Mouse (Mus musculus): ENCODE measurements around the gene Sh3pxd2a. TPM values are rescaled to one million over a fixed set of nuclear protein-coding genes. Genes with fewer than 3 reads are reported as not detected.

The Sh3pxd2a gene
- polyA plus RNA-seq, 1 experiment from 2014 or later, result 6.9 TPM

DNA sequence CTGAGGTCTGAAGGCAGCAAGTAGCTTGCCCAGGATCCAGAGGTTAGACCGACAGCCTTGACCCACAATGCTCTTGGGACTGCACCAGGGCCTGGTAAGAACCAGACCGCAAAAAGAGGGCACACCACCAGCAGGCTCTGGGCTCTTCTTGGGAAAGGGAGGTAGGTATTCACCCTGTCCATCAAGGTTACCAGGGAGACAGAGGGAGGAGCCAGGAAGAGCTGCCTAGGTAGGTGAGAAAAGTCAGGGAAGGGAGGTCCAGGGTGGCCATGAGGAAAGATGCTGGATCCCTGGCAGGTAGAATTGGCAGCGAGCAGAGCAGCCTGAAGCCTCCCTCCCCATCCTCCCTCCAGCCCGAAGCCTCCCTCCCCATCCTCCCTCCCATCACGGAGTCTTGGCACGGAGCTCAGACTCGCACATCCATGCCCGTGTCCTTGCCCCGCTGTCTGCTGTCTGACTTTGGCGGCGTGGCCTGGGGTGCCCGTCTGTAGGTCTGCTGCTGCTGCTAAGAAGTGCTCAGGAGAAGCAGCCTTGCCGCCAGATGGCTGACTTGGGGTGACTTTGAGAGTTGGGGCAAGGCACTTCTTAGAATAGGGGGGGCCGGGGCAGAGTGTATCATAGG, 115.7 kb downstream of the Sh3pxd2a start:
- Histone ChIP-seq H3K9ac (ENCODE audit: low read depth, low read length) (no peak overlapping the region), H3K36me3 (ENCODE audit: control insufficient read depth, insufficient read depth, low read length) (no peaks in the 10 kb centered on the region), H3K27ac (ENCODE audit: low read depth, low read length) (no peak overlapping the region), H3K9me3 (ENCODE audit: control insufficient read depth, low read length) (no peaks in the 10 kb centered on the region), H3K4me1 (replicated peaks; ENCODE audit: control insufficient read depth, insufficient read depth, low read length) (peaks cover 5% of the 10 kb centered on the region; the same call in 1 of the 2 replicates), H3K4me2 (replicated peaks; ENCODE audit: low read depth, low read length) (no peak overlapping the region), H3K27me3 (ENCODE audit: control insufficient read depth, insufficient read depth, low read length) (peaks cover 13% of the 10 kb centered on the region), H3K4me3 (ENCODE audit: low read depth, low read length) (no peak overlapping the region)
- 81% methylated on average over 14 of the region's 14 CpGs for WGBS
- no peak for ATAC-seq (ENCODE audit: low FRiP score)
- DNase-seq (ENCODE audit: low spot score), result no peak

- ATAC-seq (ENCODE audit: low FRiP score) (no peak), DNase-seq (ENCODE audit: low spot score) (no peak)
- Histone ChIP-seq H3K4me2 (replicated peaks; ENCODE audit: low read depth, low read length) (no peak overlapping the region), H3K36me3 (ENCODE audit: control insufficient read depth, insufficient read depth, low read length) (no peaks in the 10 kb centered on the region), H3K4me1 (replicated peaks; ENCODE audit: control insufficient read depth, insufficient read depth, low read length) (peaks cover 12% of the 10 kb centered on the region; the same call in 1 of the 2 replicates), H3K27me3 (ENCODE audit: control insufficient read depth, insufficient read depth, low read length) (peaks cover 26% of the 10 kb centered on the region), H3K4me3 (ENCODE audit: low read depth, low read length) (no peak overlapping the region), H3K9me3 (ENCODE audit: control insufficient read depth, low read length) (no peaks in the 10 kb centered on the region), H3K27ac (ENCODE audit: low read depth, low read length) (no peak overlapping the region), H3K9ac (ENCODE audit: low read depth, low read length) (no peak overlapping the region)
- WGBS, result 58% methylated on average over 7 of the region's 7 CpGs
Measured at GRCm38 (mm10) chr19:47347021-47347643, 117.1 kb downstream of the Sh3pxd2a start.

- 48% methylated on average over 8 of the region's 8 CpGs for WGBS
- H3K4me2 ChIP-seq (replicated peaks; ENCODE audit: low read depth, low read length), result no peak overlapping the region
- H3K4me1 ChIP-seq (replicated peaks; ENCODE audit: control insufficient read depth, insufficient read depth, low read length), result peaks cover 12% of the 10 kb centered on the region; the same call in 1 of the 2 replicates
- peaks cover 27% of the 10 kb centered on the region for H3K27me3 ChIP-seq (ENCODE audit: control insufficient read depth, insufficient read depth, low read length)
- no peak overlapping the region for H3K27ac ChIP-seq (ENCODE audit: low read depth, low read length)
- no peaks in the 10 kb centered on the region for H3K36me3 ChIP-seq (ENCODE audit: control insufficient read depth, insufficient read depth, low read length)
- H3K9ac ChIP-seq (ENCODE audit: low read depth, low read length), result no peak overlapping the region
- no peaks in the 10 kb centered on the region for H3K9me3 ChIP-seq (ENCODE audit: control insufficient read depth, low read length)
- no peak for ATAC-seq (ENCODE audit: low FRiP score)
- no peak for DNase-seq (ENCODE audit: low spot score)
- H3K4me3 ChIP-seq (ENCODE audit: low read depth, low read length), result no peak overlapping the region
Measured at GRCm38 (mm10) chr19:47346606-47347005, 117.6 kb downstream of the Sh3pxd2a start.

- no peak overlapping the region for H3K4me2 ChIP-seq (replicated peaks; ENCODE audit: low read depth, low read length)
- H3K4me1 ChIP-seq (replicated peaks; ENCODE audit: control insufficient read depth, insufficient read depth, low read length), result peaks cover 12% of the 10 kb centered on the region; the same call in 1 of the 2 replicates
- no peak overlapping the region for H3K9ac ChIP-seq (ENCODE audit: low read depth, low read length)
- no peaks in the 10 kb centered on the region for H3K9me3 ChIP-seq (ENCODE audit: control insufficient read depth, low read length)
- no peaks in the 10 kb centered on the region for H3K36me3 ChIP-seq (ENCODE audit: control insufficient read depth, insufficient read depth, low read length)
- WGBS, result 74% methylated on average over 6 of the region's 6 CpGs
- DNase-seq (ENCODE audit: low spot score) (no peak), ATAC-seq (ENCODE audit: low FRiP score) (no peak)
- no peak overlapping the region for H3K27ac ChIP-seq (ENCODE audit: low read depth, low read length)
- no peak overlapping the region for H3K4me3 ChIP-seq (ENCODE audit: low read depth, low read length)
- H3K27me3 ChIP-seq (ENCODE audit: control insufficient read depth, insufficient read depth, low read length), result peaks cover 27% of the 10 kb centered on the region
Measured at GRCm38 (mm10) chr19:47345851-47346568, 118.2 kb downstream of the Sh3pxd2a start.

DNA sequence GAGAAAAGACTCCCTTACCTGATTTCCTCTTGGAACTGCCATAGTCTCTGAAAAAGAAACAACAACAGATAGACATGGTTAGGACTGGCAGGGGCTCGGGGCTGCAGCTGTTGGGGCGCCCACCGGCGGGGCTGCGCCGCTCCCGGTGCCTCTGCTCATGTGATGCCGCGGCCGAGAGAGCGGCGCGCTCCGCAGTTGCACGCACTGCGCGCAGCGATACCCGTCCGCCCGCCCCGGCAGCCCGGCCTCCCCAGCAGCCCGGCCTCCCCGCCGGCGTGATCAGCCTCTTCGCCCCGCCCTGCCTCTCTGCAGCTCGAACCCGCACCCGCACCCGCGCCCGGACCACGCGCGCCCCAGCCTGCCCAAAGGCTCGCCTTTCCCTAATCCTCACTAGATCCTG, 120.8 kb downstream of the Sh3pxd2a start:
- Histone ChIP-seq H3K36me3 (ENCODE audit: control insufficient read depth, insufficient read depth, low read length) (no peaks in the 10 kb centered on the region), H3K9ac (ENCODE audit: low read depth, low read length) (peak overlapping the region; percentile 40; the same call in 1 of the 2 replicates), H3K27ac (ENCODE audit: low read depth, low read length) (no peak overlapping the region), H3K9me3 (ENCODE audit: control insufficient read depth, low read length) (no peaks in the 10 kb centered on the region), H3K27me3 (ENCODE audit: control insufficient read depth, insufficient read depth, low read length) (peaks cover 27% of the 10 kb centered on the region), H3K4me1 (replicated peaks; ENCODE audit: control insufficient read depth, insufficient read depth, low read length) (peaks cover 16% of the 10 kb centered on the region), H3K4me3 (ENCODE audit: low read depth, low read length) (peak overlapping the region; percentile 29), H3K4me2 (replicated peaks; ENCODE audit: low read depth, low read length) (peak overlapping the region; percentile 66)
- ATAC-seq (ENCODE audit: low FRiP score) (no peak; the same call in 1 of the 2 replicates), DNase-seq (ENCODE audit: low spot score) (no peak)
- under 1% methylated on average over 24 of the region's 39 CpGs for WGBS

DNA sequence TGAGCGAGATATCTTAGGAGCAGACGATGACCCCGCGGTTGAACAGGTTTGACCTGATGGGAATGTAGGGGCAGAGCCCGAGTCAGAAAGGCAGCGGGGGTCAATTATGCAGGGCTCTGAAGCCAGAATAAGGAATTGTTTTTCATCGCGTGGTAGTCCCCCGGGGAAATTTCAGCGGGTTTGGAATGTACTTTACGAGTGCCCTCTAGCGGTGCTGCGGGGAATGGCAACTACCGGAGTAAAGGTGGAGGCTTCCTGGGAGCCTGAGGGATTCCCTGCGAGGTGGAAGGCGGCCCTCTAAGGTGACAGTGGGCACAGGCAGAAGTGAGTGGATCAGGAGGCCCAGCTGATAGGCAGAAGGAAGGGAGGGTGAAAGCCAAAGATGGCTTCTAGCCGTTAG, 125.0 kb downstream of the Sh3pxd2a start:
- 1% methylated on average over 17 of the region's 17 CpGs for WGBS
- Histone ChIP-seq H3K9me3 (ENCODE audit: control insufficient read depth, low read length) (no peaks in the 10 kb centered on the region), H3K4me1 (replicated peaks; ENCODE audit: control insufficient read depth, insufficient read depth, low read length) (peaks cover 25% of the 10 kb centered on the region), H3K4me2 (replicated peaks; ENCODE audit: low read depth, low read length) (peak overlapping the region; percentile 53), H3K27ac (ENCODE audit: low read depth, low read length) (no peak overlapping the region), H3K27me3 (ENCODE audit: control insufficient read depth, insufficient read depth, low read length) (peaks cover 21% of the 10 kb centered on the region), H3K36me3 (ENCODE audit: control insufficient read depth, insufficient read depth, low read length) (no peaks in the 10 kb centered on the region), H3K4me3 (ENCODE audit: low read depth, low read length) (peak overlapping the region; percentile 17), H3K9ac (ENCODE audit: low read depth, low read length) (no peak overlapping the region)
- DNase-seq (ENCODE audit: low spot score), result peak; percentile 93
- ATAC-seq (ENCODE audit: low FRiP score), result no peak

DNA sequence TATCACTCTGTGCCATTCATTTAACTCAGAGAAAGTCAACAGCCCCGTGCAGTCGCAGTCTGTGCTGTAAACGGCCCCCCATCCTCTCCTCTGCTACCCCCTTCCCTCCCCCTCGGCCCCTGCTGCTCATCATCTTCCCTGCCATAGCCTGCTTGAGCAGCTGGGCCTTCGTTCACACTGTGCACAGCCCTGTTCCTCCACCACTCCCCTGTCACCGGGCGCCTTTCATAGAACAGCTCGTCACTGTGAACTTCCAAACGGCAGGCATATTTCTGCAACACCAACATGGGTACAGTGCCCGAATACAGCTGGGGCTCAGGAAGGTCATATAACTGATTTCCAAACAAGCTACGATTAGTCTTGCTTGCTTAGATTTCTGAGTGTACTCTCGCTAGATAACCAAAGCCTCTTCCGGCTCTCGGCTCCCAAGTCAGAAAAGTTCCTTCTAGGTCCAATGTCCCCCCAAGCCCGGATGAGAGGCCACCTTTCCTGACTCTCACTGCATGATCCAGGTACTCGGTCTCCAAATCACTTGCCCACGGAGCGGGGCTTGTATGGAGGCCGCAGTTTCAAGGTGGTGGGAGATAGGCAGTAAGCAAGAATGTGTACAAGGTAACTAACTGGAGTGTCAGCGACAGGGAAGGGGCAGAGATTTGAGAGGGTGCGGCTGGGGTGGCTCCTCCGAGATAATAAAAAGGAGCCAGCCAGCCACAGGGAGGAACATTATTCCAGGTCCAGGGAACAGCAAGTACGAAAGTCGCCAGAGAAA, 125.6 kb downstream of the Sh3pxd2a start:
- peak; percentile 55 for ATAC-seq (ENCODE audit: low FRiP score)
- H3K9ac ChIP-seq (ENCODE audit: low read depth, low read length), result no peak overlapping the region
- WGBS, result 23% methylated on average over 24 of the region's 24 CpGs

GRCm38 (mm10) chr19:47337743-47338142, 126.5 kb downstream of the Sh3pxd2a start:
- Histone ChIP-seq H3K9ac (ENCODE audit: low read depth, low read length) (no peak overlapping the region), H3K27ac (ENCODE audit: low read depth, low read length) (no peak overlapping the region), H3K4me2 (replicated peaks; ENCODE audit: low read depth, low read length) (peak overlapping the region; percentile 27), H3K4me1 (replicated peaks; ENCODE audit: control insufficient read depth, insufficient read depth, low read length) (peaks cover 15% of the 10 kb centered on the region), H3K9me3 (ENCODE audit: control insufficient read depth, low read length) (no peaks in the 10 kb centered on the region), H3K27me3 (ENCODE audit: control insufficient read depth, insufficient read depth, low read length) (peaks cover 8% of the 10 kb centered on the region), H3K36me3 (ENCODE audit: control insufficient read depth, insufficient read depth, low read length) (no peaks in the 10 kb centered on the region), H3K4me3 (ENCODE audit: low read depth, low read length) (no peak overlapping the region)
- WGBS, result 30% methylated on average over 12 of the region's 12 CpGs
- ATAC-seq (ENCODE audit: low FRiP score) (peak; percentile 68), DNase-seq (ENCODE audit: low spot score) (peak; percentile 97)

More for the DNA sequence above, 125.6 kb downstream of the Sh3pxd2a start:
- H3K9me3 ChIP-seq (ENCODE audit: control insufficient read depth, low read length), result no peaks in the 10 kb centered on the region
- H3K4me1 ChIP-seq (replicated peaks; ENCODE audit: control insufficient read depth, insufficient read depth, low read length), result peaks cover 21% of the 10 kb centered on the region
- peaks cover 16% of the 10 kb centered on the region for H3K27me3 ChIP-seq (ENCODE audit: control insufficient read depth, insufficient read depth, low read length)
- H3K36me3 ChIP-seq (ENCODE audit: control insufficient read depth, insufficient read depth, low read length), result no peaks in the 10 kb centered on the region
- H3K4me3 ChIP-seq (ENCODE audit: low read depth, low read length), result peak overlapping the region; percentile 17
- H3K27ac ChIP-seq (ENCODE audit: low read depth, low read length), result no peak overlapping the region
- H3K4me2 ChIP-seq (replicated peaks; ENCODE audit: low read depth, low read length), result peak overlapping the region; percentile 53
- no peak for DNase-seq (ENCODE audit: low spot score)

All from hindbrain, embryonic 11.5 days (tissue).